Mouse (Mus musculus) layer of hippocampus, adult 9-10 months (tissue): ENCODE data around the gene D17Wsu92e.

Experiments
- DNase-seq: peaks from one replicate; pipeline ENCODE4 v3.0.0; 2022; ENCODE audit warnings: low spot score

Gene D17Wsu92e

DNA sequence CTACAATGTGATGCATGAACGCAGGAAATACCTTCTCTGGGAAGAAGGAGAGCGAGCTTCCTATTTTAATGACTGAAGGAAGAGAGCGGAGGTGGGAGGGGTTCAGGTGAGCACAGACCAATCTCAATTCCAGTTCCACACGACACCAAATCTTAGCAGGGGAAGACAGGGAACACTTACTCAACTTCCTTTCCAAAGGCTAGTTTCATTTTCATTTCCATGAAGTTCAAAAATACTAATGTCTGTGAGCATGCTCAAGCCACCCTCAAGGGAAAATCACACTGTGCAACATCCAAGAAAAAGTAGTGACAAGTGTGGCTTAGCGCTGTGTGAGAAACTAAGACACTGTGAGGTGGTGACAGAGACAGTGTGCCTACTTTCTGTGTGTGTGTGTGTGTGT lies 30.4 kb downstream of the D17Wsu92e start:
- DNase-seq = no peak

- no peak for DNase-seq
Observed at GRCm38 (mm10) chr17:27788456-27789172, 31.8 kb downstream of the D17Wsu92e start.

DNA sequence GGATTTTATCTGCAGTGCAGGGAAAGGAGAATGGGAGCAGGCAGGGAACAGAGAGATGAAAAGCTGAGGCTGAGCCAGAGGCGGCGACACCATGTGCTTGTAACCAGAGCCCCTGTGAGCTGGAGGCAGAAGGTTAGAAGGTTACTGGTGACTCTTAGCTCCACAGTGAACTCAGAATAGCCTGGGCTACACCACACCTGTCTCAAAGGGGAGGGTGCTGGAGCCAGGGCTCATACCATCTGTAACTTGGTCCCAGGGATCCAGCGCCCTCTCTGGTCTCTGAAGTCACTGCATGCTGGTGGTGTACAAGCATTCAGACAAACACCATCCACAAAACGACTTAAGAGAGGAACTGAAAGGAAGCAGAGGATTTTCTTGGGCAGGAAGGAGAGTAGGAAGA lies 36.9 kb downstream of the D17Wsu92e start:
- DNase-seq = no peak

GRCm38 (mm10) chr17:27781059-27781687 lies 39.3 kb downstream of the D17Wsu92e start:
- no peak for DNase-seq

DNA sequence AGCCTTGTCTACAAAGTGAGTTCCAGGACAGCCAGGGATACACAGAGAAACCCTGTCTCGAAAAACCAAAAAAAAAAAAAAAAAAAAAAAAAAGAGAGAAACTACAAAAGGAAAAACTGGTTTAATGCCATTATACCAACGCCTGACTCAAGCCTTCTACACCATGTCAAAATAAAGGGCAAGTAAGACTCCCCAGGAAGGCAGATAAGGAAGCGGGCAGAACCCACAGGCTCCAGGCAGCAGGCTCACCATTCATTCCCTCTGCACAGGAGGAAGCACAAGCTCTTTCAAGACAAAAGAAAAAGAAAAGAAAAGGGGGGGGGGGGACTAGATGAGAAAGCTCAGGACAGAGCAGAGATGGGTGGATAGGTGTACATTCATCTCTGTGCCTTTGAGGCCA lies 40.7 kb downstream of the D17Wsu92e start:
- no peak for DNase-seq

GRCm38 (mm10) chr17:27778671-27779355 lies 41.6 kb downstream of the D17Wsu92e start:
- no peak for DNase-seq

DNA sequence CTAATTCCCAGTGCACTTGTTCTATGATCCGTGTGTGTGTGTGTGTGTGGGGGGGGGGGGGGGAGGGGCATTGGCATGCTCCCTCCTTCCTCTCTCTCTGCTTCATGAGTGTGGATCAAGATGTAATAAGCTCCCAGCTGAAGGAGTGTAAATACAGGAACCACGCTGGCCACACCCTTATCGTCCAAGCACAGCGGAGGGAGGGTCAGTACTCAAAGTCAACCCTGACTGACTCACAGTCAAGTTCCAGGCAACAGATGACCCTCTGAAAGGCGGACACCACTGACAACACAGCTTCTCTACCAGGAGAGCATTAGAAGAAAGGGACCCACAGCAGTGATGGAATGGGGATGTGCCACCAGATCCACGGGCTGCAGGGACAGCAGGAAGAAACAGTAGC lies 42.6 kb downstream of the D17Wsu92e start:
- no peak for DNase-seq

GRCm38 (mm10) chr17:27774198-27774597 lies 46.2 kb downstream of the D17Wsu92e start:
- no peak for DNase-seq

- no peak for DNase-seq
Observed at GRCm38 (mm10) chr17:27771616-27772015, 48.8 kb downstream of the D17Wsu92e start.

DNA sequence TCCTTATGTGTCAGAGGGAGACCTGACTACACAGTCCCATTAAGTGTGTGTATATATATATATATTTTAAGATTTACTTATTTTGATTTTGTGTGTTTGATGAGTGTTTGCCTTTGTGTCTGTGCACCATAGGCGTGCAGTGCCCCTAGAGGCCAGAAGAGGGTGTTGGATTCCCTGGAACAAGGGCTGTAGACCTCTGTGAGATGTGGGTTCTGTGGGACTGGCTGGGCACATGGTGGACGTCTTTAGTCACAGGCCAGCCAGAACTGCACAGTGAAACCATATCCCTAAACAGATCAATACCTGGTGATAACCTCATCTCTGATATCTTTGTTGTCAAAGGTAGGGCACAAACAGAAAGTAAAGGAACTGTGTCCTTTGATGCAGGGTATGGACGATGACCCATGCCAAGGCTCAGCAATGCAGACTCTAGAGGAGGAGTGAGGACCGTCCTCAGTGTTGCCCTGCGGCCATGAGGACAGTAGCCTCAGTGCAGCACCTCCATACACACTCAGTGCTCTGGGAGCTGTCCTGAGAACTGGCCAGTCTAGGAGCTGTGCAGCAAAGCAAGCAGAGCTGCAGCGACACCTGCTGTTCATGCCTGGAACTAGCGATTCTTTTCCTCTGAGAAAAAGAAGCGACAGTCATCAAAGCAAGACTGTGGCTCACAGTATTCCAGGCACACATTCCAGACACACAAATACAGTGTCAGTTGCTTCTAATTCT lies 51.5 kb downstream of the D17Wsu92e start:
- DNase-seq = no peak

DNA sequence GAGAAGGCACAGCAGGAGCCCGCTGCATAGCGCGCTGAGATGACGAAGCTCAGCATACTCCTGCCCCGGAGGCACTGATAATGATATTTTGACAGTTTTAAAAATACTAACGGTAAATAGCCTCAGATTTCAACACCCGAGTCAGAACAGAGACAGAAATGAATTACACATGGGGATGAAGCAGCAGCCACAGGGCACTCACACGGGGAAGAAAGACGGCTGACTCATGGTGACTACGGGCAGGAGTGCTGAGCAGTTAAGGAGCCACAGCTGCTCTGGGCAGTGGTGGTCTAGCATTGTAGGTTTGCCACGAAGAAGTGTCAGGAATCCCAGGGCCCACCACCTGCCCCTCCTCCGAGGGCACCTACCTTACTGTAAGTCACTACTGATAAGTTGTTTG lies 52.9 kb downstream of the D17Wsu92e start:
- DNase-seq = no peak

DNA sequence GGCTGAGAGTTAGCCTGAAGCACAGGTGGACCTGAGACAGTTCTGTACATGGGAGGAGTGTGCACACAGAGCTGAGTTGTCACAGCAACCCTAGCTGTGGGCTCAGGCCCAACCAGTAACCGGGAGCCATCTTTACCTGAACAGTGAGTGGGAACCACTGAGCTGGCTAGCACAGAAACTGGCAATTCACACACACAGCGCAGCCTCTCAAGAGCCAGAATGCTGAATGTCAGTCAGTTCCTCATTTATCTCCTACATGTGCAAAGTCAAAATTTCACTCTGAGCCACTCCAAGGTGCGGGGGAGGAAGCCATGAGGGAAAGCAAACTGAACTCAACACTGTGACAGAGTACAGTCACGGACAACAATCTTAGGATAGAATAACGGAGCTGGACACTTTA lies 53.3 kb downstream of the D17Wsu92e start:
- no peak for DNase-seq

- no peak for DNase-seq
Observed at GRCm38 (mm10) chr17:27765066-27765465, 55.4 kb downstream of the D17Wsu92e start.

- DNase-seq = no peak
Observed at GRCm38 (mm10) chr17:27764453-27764852, 56.0 kb downstream of the D17Wsu92e start.

DNA sequence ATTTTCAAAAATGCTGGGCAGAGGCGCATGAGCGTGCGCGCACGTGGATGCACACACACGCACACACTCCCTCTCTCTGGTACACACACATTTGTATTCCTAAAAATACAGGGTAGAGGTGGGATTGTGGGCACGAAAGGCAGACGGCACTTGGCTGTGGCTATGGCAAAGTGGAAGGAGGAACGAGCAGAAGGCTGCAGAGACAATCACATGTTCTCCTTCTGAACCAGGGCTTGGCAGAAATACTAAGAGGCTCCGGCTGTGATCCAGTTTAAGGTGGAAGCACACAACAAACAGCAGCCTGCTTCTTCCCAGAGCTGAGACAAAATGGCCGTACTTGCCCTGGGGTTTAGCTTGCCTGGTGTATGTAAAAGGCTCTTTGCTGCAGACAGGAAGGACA lies 57.6 kb downstream of the D17Wsu92e start:
- no peak for DNase-seq

GRCm38 (mm10) chr17:27761639-27762336 lies 58.7 kb downstream of the D17Wsu92e start:
- DNase-seq = peak; percentile 90

- no peak for DNase-seq
Observed at GRCm38 (mm10) chr17:27760169-27760568, 60.3 kb downstream of the D17Wsu92e start.

GRCm38 (mm10) chr17:27751314-27752202 lies 68.9 kb downstream of the D17Wsu92e start:
- no peak for DNase-seq

DNA sequence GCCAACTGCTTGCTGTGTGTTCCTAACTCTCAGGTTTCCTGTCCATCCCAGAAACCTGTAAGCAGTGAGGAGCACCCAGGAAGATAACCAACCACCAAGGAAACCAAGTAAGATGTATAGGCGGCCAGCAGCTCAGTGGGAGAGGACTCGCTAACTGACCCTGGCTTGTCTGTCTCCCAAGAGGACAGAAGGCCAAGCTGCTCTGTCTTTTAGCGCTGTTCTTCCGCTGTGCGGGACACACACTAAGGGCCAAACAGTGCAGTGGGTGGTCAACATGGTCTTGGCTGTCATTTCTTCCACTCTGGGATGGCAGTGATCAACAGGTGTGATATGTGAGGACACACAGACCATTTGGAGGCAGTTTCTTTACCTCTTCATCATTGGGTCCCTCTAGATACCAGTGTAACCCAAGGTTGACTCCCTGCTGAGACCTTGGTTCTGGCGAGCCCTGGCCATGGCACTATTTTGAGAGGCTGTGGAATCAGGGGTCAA lies 70.0 kb downstream of the D17Wsu92e start:
- no peak for DNase-seq

- no peak for DNase-seq
Observed at GRCm38 (mm10) chr17:27748123-27748522, 72.3 kb downstream of the D17Wsu92e start.

DNA sequence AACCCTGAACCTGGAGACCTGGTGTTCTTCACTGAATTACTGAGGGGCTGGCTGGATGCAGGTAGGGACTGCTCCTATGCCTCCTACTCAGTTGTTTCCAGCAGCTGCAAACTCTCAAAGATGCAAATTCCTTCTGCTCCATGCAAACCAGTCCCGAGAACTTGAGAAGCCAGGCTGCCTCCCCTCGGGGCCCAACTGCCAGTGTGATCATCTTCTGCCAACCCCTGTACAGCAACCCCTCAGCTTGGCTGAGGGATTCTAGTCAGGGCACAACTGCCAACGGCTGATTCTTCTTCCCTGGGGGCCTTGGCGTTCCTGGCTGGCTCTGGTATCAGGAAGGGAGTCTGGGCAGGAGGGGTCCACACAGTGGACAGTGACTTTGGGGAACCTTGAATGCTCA lies 74.0 kb downstream of the D17Wsu92e start:
- DNase-seq = no peak
